Mouse (Mus musculus): ENCODE data around the gene Ppid. TPM values are rescaled to one million over a fixed set of nuclear protein-coding genes. Genes with fewer than 3 reads are reported as not detected.

Ppid gene
- polyA plus RNA-seq, 1 experiment from 2014 or later: 168 TPM

GRCm38 (mm10) chr3:79627484-79628181 lies 36.5 kb downstream of the Ppid start:
- H3K9ac ChIP-seq: peak overlapping the region; percentile 55
- H3K9me3 ChIP-seq (replicated peaks): peaks cover 4% of the 10 kb centered on the region; the same call in 1 of the 2 replicates
- H3K4me1 ChIP-seq: peaks cover 10% of the 10 kb centered on the region; the same call in 1 of the 2 replicates
- H3K27ac ChIP-seq: no peak overlapping the region
- no peak for ATAC-seq (replicated peaks; ENCODE audit: low FRiP score)
- peak overlapping the region; percentile 86 for H3K4me3 ChIP-seq (replicated peaks)
- 24% methylated on average over 10 of the region's 10 CpGs for whole genome bisulfite sequencing
- peak overlapping the region; percentile 70 for H3K4me2 ChIP-seq
- H3K27me3 ChIP-seq: no peaks in the 10 kb centered on the region
- peaks cover 24% of the 10 kb centered on the region for H3K36me3 ChIP-seq

DNA sequence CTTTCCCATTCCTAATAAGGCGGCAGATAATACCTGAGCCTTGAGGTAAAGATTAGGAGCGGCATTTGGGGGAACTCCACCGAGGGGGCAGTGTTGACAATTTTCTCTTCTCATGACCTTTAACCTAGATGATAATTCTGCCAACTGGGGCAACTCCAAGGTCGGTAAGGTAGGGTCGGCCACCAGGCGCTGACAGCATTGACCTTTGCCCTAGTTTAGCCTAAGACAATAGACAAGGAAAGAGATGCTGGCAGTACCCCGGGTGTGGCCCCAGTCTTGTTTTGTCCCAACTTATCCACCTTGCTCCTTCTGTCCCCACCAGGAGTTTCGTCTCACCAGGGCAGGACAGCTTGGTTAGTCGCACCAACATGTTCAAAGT lies 37.0 kb downstream of the Ppid start:
- peak overlapping the region; percentile 55 for H3K9ac ChIP-seq
- peak overlapping the region; percentile 93 for H3K27ac ChIP-seq
- under 1% methylated on average over 9 of the region's 9 CpGs for WGBS
- H3K4me1 ChIP-seq: peaks cover 10% of the 10 kb centered on the region; the same call in 1 of the 2 replicates
- peak overlapping the region; percentile 86 for H3K4me3 ChIP-seq (replicated peaks)
- H3K4me2 ChIP-seq: peak overlapping the region; percentile 70
- no peak for ATAC-seq (replicated peaks; ENCODE audit: low FRiP score)
- peaks cover 4% of the 10 kb centered on the region; the same call in 1 of the 2 replicates for H3K9me3 ChIP-seq (replicated peaks)
- H3K27me3 ChIP-seq: no peaks in the 10 kb centered on the region
- peaks cover 25% of the 10 kb centered on the region for H3K36me3 ChIP-seq

DNA sequence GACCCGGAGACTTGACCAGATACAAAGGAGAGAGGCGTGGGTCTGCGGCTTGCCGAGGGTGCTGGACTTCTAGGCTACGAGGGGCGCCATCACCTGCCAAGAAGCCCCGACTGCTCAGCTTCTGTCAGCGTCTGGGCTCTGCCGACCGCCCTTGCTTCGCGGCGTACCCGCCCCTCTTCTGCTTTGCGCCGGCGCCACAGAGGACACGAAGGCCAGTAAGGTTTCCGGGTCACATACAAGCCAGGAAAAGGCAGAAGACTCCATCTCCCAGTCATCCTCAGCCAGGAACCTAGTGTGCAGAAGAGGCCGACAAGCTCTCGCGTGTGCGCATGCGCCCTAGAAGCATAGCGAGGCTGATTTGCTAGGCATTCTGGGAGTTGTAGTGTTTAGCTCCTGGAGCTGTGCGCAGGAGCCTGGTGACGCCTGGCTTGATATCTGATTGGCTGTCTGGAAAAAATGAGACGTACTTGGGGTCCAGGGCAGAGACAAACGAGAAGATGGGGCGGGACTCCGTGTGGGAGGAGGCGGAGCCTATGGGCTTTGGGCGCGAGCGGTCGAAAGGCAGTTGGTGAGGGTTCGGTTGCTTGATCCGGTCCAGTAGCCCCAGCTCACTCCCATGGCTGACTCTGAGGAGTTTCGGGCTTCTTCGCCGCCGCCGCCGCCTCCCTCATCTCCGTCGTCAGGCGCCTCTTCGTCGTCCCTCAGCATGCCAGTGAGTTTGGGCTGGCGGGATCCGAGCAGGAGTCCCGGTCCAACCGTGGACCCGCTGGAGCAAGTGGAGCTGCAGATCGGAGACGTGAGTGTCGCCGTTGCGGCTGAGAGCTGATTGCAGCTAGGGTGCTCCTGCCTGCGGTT lies 37.6 kb downstream of the Ppid start, which contains the start of gene 4930579G24Rik:
Gene 4930579G24Rik, plus strand, starts transcription at position 519 of the 855 bp plus-strand sequence.
- peaks cover 4% of the 10 kb centered on the region; the same call in 1 of the 2 replicates for H3K9me3 ChIP-seq (replicated peaks)
- peak within 1 kb of the TSS; percentile 88 for H3K9ac ChIP-seq
- ATAC-seq (replicated peaks; ENCODE audit: low FRiP score): peak; percentile 99
- H3K36me3 ChIP-seq: peaks cover 26% of the 10 kb centered on the region
- WGBS: under 1% methylated on average over 60 of the region's 60 CpGs
- peak within 1 kb of the TSS; percentile 93 for H3K27ac ChIP-seq
- peaks cover 10% of the 10 kb centered on the region; the same call in 1 of the 2 replicates for H3K4me1 ChIP-seq
- H3K4me2 ChIP-seq: peak within 1 kb of the TSS; percentile 70
- no peaks in the 10 kb centered on the region for H3K27me3 ChIP-seq
- peak within 1 kb of the TSS; percentile 86 for H3K4me3 ChIP-seq (replicated peaks)

DNA sequence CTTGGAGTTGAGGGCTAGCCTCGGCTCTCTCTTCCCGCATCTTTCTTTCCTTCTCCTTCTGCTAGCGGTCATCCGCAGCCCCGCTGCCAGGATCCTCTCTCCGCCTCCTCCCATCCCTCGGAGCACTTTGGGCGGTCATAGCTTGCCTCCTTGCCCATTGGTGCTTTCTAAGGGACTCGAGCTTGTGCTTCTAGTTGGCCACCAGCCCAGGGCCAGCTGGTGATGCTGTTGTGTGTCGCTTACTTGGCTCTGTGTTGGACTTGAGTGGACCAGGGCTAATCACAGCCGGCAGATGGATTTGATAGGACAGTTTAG lies 38.2 kb downstream of the Ppid start, which contains the start of gene Etfdh:
Gene Etfdh, minus strand, starts transcription at position 85 of the 315 bp plus-strand sequence.
- WGBS: under 1% methylated on average over 11 of the region's 11 CpGs
- Histone ChIP-seq H3K4me3 (replicated peaks) (peak within 1 kb of the TSS; percentile 86), H3K4me1 (peaks cover 10% of the 10 kb centered on the region; the same call in 1 of the 2 replicates), H3K27ac (peak within 1 kb of the TSS; percentile 93), H3K4me2 (peak within 1 kb of the TSS; percentile 70), H3K9ac (peak within 1 kb of the TSS; percentile 88), H3K36me3 (peaks cover 28% of the 10 kb centered on the region), H3K27me3 (no peaks in the 10 kb centered on the region), H3K9me3 (replicated peaks) (peaks cover 4% of the 10 kb centered on the region; the same call in 1 of the 2 replicates)
- peak; percentile 54 for ATAC-seq (replicated peaks; ENCODE audit: low FRiP score)

DNA sequence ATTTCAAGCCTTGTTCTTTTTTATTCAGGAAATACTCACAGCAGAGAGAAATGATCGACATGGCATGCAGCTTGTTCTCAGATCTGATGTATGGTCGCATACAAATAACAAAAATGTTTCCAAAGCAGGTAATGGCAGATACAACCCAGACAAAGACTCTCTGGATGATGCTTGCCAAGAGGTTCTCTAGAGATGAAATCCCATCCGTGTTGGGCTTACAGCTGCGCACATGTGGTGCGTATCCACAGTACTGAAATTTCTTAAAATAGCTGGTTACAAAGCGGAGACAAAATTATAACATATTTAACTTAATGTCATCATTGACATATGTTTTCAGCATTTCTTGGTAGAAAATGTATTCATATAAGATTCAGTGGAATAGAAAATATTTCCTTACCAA lies 61.0 kb downstream of the Ppid start:
- 92% methylated on average over 6 of the region's 6 CpGs for WGBS
- Histone ChIP-seq H3K4me2 (no peak overlapping the region), H3K4me1 (0 out of 2 replicates have a peak, but pooled peaks cover 4% of the 10 kb centered on the region), H3K4me3 (replicated peaks) (no peak overlapping the region), H3K27ac (no peak overlapping the region), H3K9ac (no peak overlapping the region), H3K9me3 (replicated peaks) (no peaks in the 10 kb centered on the region), H3K36me3 (no peaks in the 10 kb centered on the region), H3K27me3 (no peaks in the 10 kb centered on the region)
- no peak for ATAC-seq (replicated peaks; ENCODE audit: low FRiP score)

Other genes starting within 250 kb of the Ppid start
- 3.8 and 4.8 TPM in 2 replicates for gene Fnip2, start 23.5 kb upstream of the Ppid start, polyA plus RNA-seq (2015; fragmentation: Nextera tagmentation; extraction: Ambion mirVana)
- gene 4930579G24Rik, start 37.7 kb downstream of the Ppid start, polyA plus RNA-seq (2015; fragmentation: Nextera tagmentation; extraction: Ambion mirVana): 30.7 and 33.0 TPM in 2 replicates
- 64.9 and 67.4 TPM in 2 replicates for gene Etfdh, start 38.2 kb downstream of the Ppid start, polyA plus RNA-seq (2015; fragmentation: Nextera tagmentation; extraction: Ambion mirVana)
- 0.16 TPM in 1 of 2 replicates, not detected in the other for gene Rxfp1, start 146.5 kb downstream of the Ppid start, polyA plus RNA-seq (2015; fragmentation: Nextera tagmentation; extraction: Ambion mirVana)